Mouse (Mus musculus) CH12.LX (cell line): ENCODE data around the gene Vldlr. TPM values are rescaled to one million over a fixed set of nuclear protein-coding genes. Genes with fewer than 3 reads are reported as not detected.

Experiments used
- DNase-seq: peaks from one replicate; pipeline ENCODE4 v3.0.0-alpha.2; 2013; ENCODE audit errors: extremely low read depth
- H3K27ac ChIP-seq: 2 replicates; pipeline ENCODE4 v1.5.1; 2012; ENCODE audit warnings: low read depth, mild to moderate bottlenecking, control low read depth, moderate library complexity; ENCODE audit not compliant: insufficient read depth
- H3K27me3 ChIP-seq: replicated peaks from 2 replicates; pipeline ENCODE3; 2012; ENCODE audit warnings: inconsistent platforms
- H3K36me3 ChIP-seq, 2 experiments: replicated peaks in 1 of 2; 2 replicates each; pipeline versions ENCODE3 to v1.6.1; 2012; ENCODE audit warnings: inconsistent platforms in 1 of 2, low read length in 1 of 2, mild to moderate bottlenecking in 1 of 2, mixed read lengths in 1 of 2, moderate library complexity in 1 of 2; ENCODE audit not compliant: control insufficient read depth in 1 of 2, insufficient read depth in 1 of 2
- H3K4me1 ChIP-seq, 2 experiments: 2 replicates each; pipeline ENCODE4 v1.6.1; 2012; ENCODE audit warnings: inconsistent platforms in 1 of 2, moderate library complexity in 1 of 2; ENCODE audit not compliant: insufficient read depth in 2 of 2, control insufficient read depth in 1 of 2
- H3K4me2 ChIP-seq: 2 replicates; pipeline ENCODE4 v1.6.1; 2012; ENCODE audit warnings: low read depth, mild to moderate bottlenecking, control low read depth; ENCODE audit not compliant: poor library complexity, insufficient read depth, severe bottlenecking
- H3K4me3 ChIP-seq, 3 experiments: fragments of 150-350 bp in 1 of 3; sonication (generic) in 1 of 3; replicated peaks in 1 of 3; 2 replicates each; pipeline versions ENCODE3 to v1.5.1; 2011 to 2012; ENCODE audit warnings: low read depth in 2 of 3, low read length in 2 of 3, mild to moderate bottlenecking in 2 of 3, moderate library complexity in 2 of 3, control low read depth in 1 of 3, improper control_type of control experiment in 1 of 3, inconsistent platforms in 1 of 3, mixed read lengths in 1 of 3; ENCODE audit not compliant: poor library complexity in 1 of 3
- H3K79me2 ChIP-seq: replicated peaks from 2 replicates; pipeline ENCODE4 v1.6.1; 2012; ENCODE audit warnings: mild to moderate bottlenecking, moderate library complexity; ENCODE audit not compliant: control insufficient read depth, poor library complexity, insufficient read depth, severe bottlenecking; ENCODE audit errors: extremely low read depth
- H3K9ac ChIP-seq: 2 replicates; pipeline ENCODE4 v1.6.1; 2012; ENCODE audit warnings: low read depth, mild to moderate bottlenecking, control low read depth, moderate library complexity; ENCODE audit not compliant: insufficient read depth
- H3K9me3 ChIP-seq: replicated peaks from 2 replicates; pipeline ENCODE3; 2012; ENCODE audit warnings: low read length, inconsistent platforms, mixed read lengths
- BHLHE40 ChIP-seq: IDR thresholded peaks from 2 replicates; pipeline ENCODE4 v1.6.1; 2011; ENCODE audit warnings: mild to moderate bottlenecking, low read depth, low read length, improper control_type of control experiment
- CHD1 ChIP-seq: IDR thresholded peaks from 2 replicates; pipeline ENCODE4 v1.6.1; 2012; ENCODE audit warnings: low read depth, low read length, improper control_type of control experiment, inconsistent platforms
- CHD2 ChIP-seq: IDR thresholded peaks from 2 replicates; pipeline ENCODE4 v1.6.1; 2011; ENCODE audit warnings: low read length, improper control_type of control experiment
- CTCF ChIP-seq, 2 experiments: IDR thresholded peaks in 1 of 2; conservative IDR thresholded peaks in 1 of 2; 2 replicates each; pipeline ENCODE4 v1.5.1; 2011 to 2012; ENCODE audit warnings: low read depth in 2 of 2, low read length in 2 of 2, improper control_type of control experiment in 1 of 2, inconsistent platforms in 1 of 2, mild to moderate bottlenecking in 1 of 2, moderate library complexity in 1 of 2
- E2F4 ChIP-seq: IDR thresholded peaks from 2 replicates; pipeline ENCODE4 v1.6.1; 2011; ENCODE audit warnings: low read depth, low read length, improper control_type of control experiment; ENCODE audit not compliant: insufficient replicate concordance
- ELF1 ChIP-seq: IDR thresholded peaks from 2 replicates; pipeline ENCODE4 v1.6.1; 2014; ENCODE audit warnings: low read depth, mild to moderate bottlenecking, inconsistent platforms, low read length, improper control_type of control experiment
- EP300 ChIP-seq: IDR thresholded peaks from 2 replicates; pipeline ENCODE4 v1.6.1; 2011; ENCODE audit warnings: low read length, improper control_type of control experiment
- GABPA ChIP-seq: IDR thresholded peaks from 2 replicates; pipeline ENCODE4 v1.6.1; 2012; ENCODE audit warnings: low read depth, low read length, improper control_type of control experiment, inconsistent platforms; ENCODE audit not compliant: insufficient replicate concordance
- HCFC1 ChIP-seq: IDR thresholded peaks from 2 replicates; pipeline ENCODE4 v1.6.1; 2012; ENCODE audit warnings: low read depth, mild to moderate bottlenecking, inconsistent platforms, low read length, improper control_type of control experiment
- IRF4 ChIP-seq: IDR thresholded peaks from 2 replicates; pipeline ENCODE4 v1.6.1; 2014; ENCODE audit warnings: low read depth, mild to moderate bottlenecking, inconsistent platforms, low read length, improper control_type of control experiment
- JUND ChIP-seq: conservative IDR thresholded peaks from 2 replicates; pipeline ENCODE4 v1.6.1; 2011; ENCODE audit warnings: low read depth, low read length, improper control_type of control experiment
- KAT2A ChIP-seq: IDR thresholded peaks from 2 replicates; pipeline ENCODE4 v1.6.1; 2012; ENCODE audit warnings: low read length, improper control_type of control experiment, inconsistent platforms; ENCODE audit not compliant: insufficient replicate concordance
- MAFK ChIP-seq: IDR thresholded peaks from 2 replicates; pipeline ENCODE4 v1.6.1; 2011; ENCODE audit warnings: low read length, improper control_type of control experiment; ENCODE audit not compliant: insufficient replicate concordance
- MEF2A ChIP-seq: IDR thresholded peaks from 2 replicates; pipeline ENCODE4 v1.6.1; 2014; ENCODE audit warnings: low read depth, mild to moderate bottlenecking, inconsistent platforms, low read length, improper control_type of control experiment, borderline replicate concordance
- MXI1 ChIP-seq: IDR thresholded peaks from 2 replicates; pipeline ENCODE4 v1.6.1; 2011; ENCODE audit warnings: mild to moderate bottlenecking, low read depth, low read length, improper control_type of control experiment
- PAX5 ChIP-seq: IDR thresholded peaks from 2 replicates; pipeline ENCODE4 v1.6.1; 2012; ENCODE audit warnings: low read length, inconsistent platforms, mixed read lengths
- POLR2AphosphoS2 ChIP-seq: IDR thresholded peaks from 2 replicates; pipeline ENCODE4 v1.6.1; 2011; ENCODE audit warnings: low read depth, low read length, improper control_type of control experiment
- RAD21 ChIP-seq: IDR thresholded peaks from 2 replicates; pipeline ENCODE4 v1.6.1; 2011; ENCODE audit warnings: low read depth, mild to moderate bottlenecking, low read length, improper control_type of control experiment, moderate library complexity
- SIN3A ChIP-seq: IDR thresholded peaks from 2 replicates; pipeline ENCODE4 v1.6.1; 2012; ENCODE audit warnings: low read length, improper control_type of control experiment, inconsistent platforms
- TBP ChIP-seq: conservative IDR thresholded peaks from 2 replicates; pipeline ENCODE4 v1.6.1; 2011; ENCODE audit warnings: low read depth, low read length, improper control_type of control experiment
- TCF12 ChIP-seq: IDR thresholded peaks from 2 replicates; pipeline ENCODE4 v1.6.1; 2014; ENCODE audit warnings: low read depth, mild to moderate bottlenecking, inconsistent platforms, low read length, improper control_type of control experiment
- USF1 ChIP-seq: IDR thresholded peaks from 2 replicates; pipeline ENCODE4 v1.6.1; 2014; ENCODE audit warnings: low read depth, mild to moderate bottlenecking, inconsistent platforms, low read length, improper control_type of control experiment
- ZC3H11A ChIP-seq: IDR thresholded peaks from 2 replicates; pipeline ENCODE4 v1.6.1; 2012; ENCODE audit warnings: low read depth, mild to moderate bottlenecking, inconsistent platforms, low read length, improper control_type of control experiment
- ZKSCAN1 ChIP-seq: IDR thresholded peaks from 2 replicates; pipeline ENCODE4 v1.6.1; 2012; ENCODE audit warnings: low read depth, inconsistent platforms, low read length, improper control_type of control experiment, borderline replicate concordance
- ZMIZ1 ChIP-seq: IDR thresholded peaks from 2 replicates; pipeline ENCODE4 v1.6.1; 2012; ENCODE audit warnings: low read depth, mild to moderate bottlenecking, inconsistent platforms, low read length, improper control_type of control experiment
- dilution Hi-C: fragments of 300-500 bp; cut with MboI; formaldehyde crosslinking; loops from 2 replicates; pipeline ENCODE4 v1.14.3; 2020; ENCODE audit warnings: low sequenced_read_pairs; ENCODE audit not compliant: extremely low pct_unique_long_range_greater_than_20kb, extremely low pct_ligation_motif_present
- in situ Hi-C: fragments of 300-500 bp; cut with MboI; formaldehyde crosslinking; loops from 3 replicates; pipeline ENCODE4 v1.14.3; 2019; ENCODE audit warnings: low sequenced_read_pairs, low pct_ligation_motif_present, low pct_unique_long_range_greater_than_20kb, mixed read lengths
- polyA plus RNA-seq: library from polyadenylated mRNA; unstranded; fragments of >175 nt; gene quantifications from 2 replicates; pipeline ENCODE4 v1.2.1, GENCODE M21; 2012; ENCODE audit warnings: low read depth; ENCODE audit not compliant: insufficient read length
- total RNA-seq, 2 experiments: library from RNA; depleted of rRNA; stranded (reverse); fragments of 300-350 nt in 1 of 2; fragments of >200 nt in 1 of 2; gene quantifications; 2 replicates each; pipeline ENCODE4 v1.2.3; 2012 to 2014

Vldlr gene
- total and polyA plus RNA-seq, 3 experiments: not detected

DNA sequence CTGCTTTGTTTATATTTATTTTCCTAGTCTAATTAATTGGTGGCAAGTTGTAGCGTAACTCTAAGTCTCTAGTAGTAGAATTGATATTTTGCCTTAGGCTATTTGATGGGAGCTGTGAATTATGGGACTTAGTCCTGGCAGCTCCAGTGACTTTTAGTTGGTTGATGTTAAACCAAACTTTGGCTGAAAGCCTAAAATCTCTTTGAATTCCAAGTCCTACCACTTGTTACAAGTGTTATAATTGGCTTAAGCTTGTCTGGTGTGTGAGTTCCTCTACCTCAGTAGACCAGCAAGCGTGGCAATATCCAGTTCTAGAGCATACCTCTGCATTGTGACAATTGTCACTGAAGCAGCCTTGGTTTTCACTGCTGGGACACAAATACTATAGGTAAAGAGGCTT lies 17.1 kb downstream of the Vldlr start:
- no peaks in the 10 kb centered on the region for H3K79me2 ChIP-seq
- in situ Hi-C loops (no loop called here), dilution Hi-C loops (no loop called here)
- H3K4me3 ChIP-seq: no peak overlapping the region
- no peaks in the 10 kb centered on the region for H3K36me3 ChIP-seq
- no peaks in the 10 kb centered on the region for H3K4me1 ChIP-seq
- no peak overlapping the region for H3K4me2 ChIP-seq
- no peak overlapping the region for H3K27ac ChIP-seq
- H3K9me3 ChIP-seq: no peaks in the 10 kb centered on the region
- no peak for DNase-seq
- H3K27me3 ChIP-seq: no peaks in the 10 kb centered on the region
- TF ChIP-seq ZKSCAN1 (no peak), ZMIZ1 (no peak), EP300 (no peak), KAT2A (no peak), PAX5 (no peak), SIN3A (no peak), HCFC1 (no peak), JUND (no peak), GABPA (no peak), CTCF (conservative IDR thresholded peaks at IDR 0.05 in 1 of 2, IDR thresholded peaks at IDR 0.05 in 1 of 2; ENCODE audit: low read depth in 2 of 2, low read length in 2 of 2) (no peak)
- TF ChIP-seq, all 38 proteins: peak for 0
- H3K9ac ChIP-seq: no peak overlapping the region

DNA sequence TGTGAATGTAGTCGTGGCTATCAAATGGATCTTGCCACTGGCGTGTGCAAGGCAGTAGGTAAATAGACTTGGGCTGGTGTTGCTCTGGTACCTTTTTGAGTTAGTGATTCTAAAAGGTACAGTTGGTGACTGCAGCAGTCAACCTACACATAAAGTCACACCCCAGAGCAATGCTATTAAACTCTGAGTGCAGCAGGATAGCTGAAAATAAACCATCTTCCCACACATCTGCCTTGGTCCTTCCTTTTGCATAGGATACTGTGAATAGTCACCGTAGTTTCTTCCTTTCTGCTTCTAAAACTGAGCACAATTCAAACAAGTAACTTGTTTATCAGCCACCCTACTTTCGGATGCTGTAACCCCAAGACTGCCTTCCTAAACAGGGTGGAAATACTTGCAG lies 23.6 kb downstream of the Vldlr start:
- no peak overlapping the region for H3K4me2 ChIP-seq
- DNase-seq: no peak
- TF ChIP-seq RAD21: no peak
- no peak for TF ChIP-seq ZC3H11A
- TF ChIP-seq JUND: no peak
- TF ChIP-seq CHD2: no peak
- TF ChIP-seq IRF4: no peak
- TF ChIP-seq POLR2AphosphoS2: no peak
- TF ChIP-seq E2F4: no peak
- TF ChIP-seq MAFK: no peak
- no peak for TF ChIP-seq ELF1
- TF ChIP-seq TCF12: no peak
- TF ChIP-seq CHD1: no peak
- no peak for TF ChIP-seq USF1
- TF ChIP-seq TBP: no peak
- TF ChIP-seq MXI1: no peak
- TF ChIP-seq CTCF (conservative IDR thresholded peaks at IDR 0.05 in 1 of 2, IDR thresholded peaks at IDR 0.05 in 1 of 2; ENCODE audit: low read depth in 2 of 2, low read length in 2 of 2): no peak
- TF ChIP-seq BHLHE40: no peak
- TF ChIP-seq MEF2A: no peak
- H3K4me1 ChIP-seq: peaks cover 0 to 9% of the 10 kb centered on the region in 2 experiments; a peak in 1 of 4 replicates
- H3K36me3 ChIP-seq: no peaks in the 10 kb centered on the region
- peaks cover 13% of the 10 kb centered on the region for H3K9me3 ChIP-seq
- dilution Hi-C loops (no loop called here), in situ Hi-C loops (no loop called here)
- H3K4me3 ChIP-seq: no peak overlapping the region
- H3K27me3 ChIP-seq: no peaks in the 10 kb centered on the region
- no peak overlapping the region for H3K27ac ChIP-seq
- no peaks in the 10 kb centered on the region for H3K79me2 ChIP-seq
- no peak overlapping the region for H3K9ac ChIP-seq
